Mouse (Mus musculus) CH12.LX (cell line): ENCODE results near the gene Ovch2.

ENCODE experiments used
- BHLHE40 ChIP-seq: IDR thresholded peaks from 2 replicates; pipeline ENCODE4 v1.6.1; 2011; ENCODE audit warnings: mild to moderate bottlenecking, low read depth, low read length, improper control_type of control experiment
- NELFE ChIP-seq: IDR thresholded peaks from 2 replicates; pipeline ENCODE4 v1.6.1; 2011; ENCODE audit warnings: low read depth, low read length, improper control_type of control experiment
- POLR2A ChIP-seq: IDR thresholded peaks from 2 replicates; pipeline ENCODE4 v1.6.1; 2011; ENCODE audit warnings: low read depth, mild to moderate bottlenecking, improper control_type of control experiment, low read length
- SIN3A ChIP-seq: IDR thresholded peaks from 2 replicates; pipeline ENCODE4 v1.6.1; 2012; ENCODE audit warnings: low read length, improper control_type of control experiment, inconsistent platforms

GRCm38 (mm10) chr7:107757308-107758151, 43.5 kb downstream of the Ovch2 start, which contains the start of gene Cyb5r2:
- TF ChIP-seq SIN3A (no peak), NELFE (no peak), BHLHE40 (no peak), POLR2A (no peak)
